Mouse (Mus musculus) cerebellum, adult 9-10 months (tissue): Measurements from ENCODE around the gene Hdac11.

ENCODE experiments used
- DNase-seq: peaks from one replicate; pipeline ENCODE4 v3.0.0; 2022

Gene Hdac11

DNA sequence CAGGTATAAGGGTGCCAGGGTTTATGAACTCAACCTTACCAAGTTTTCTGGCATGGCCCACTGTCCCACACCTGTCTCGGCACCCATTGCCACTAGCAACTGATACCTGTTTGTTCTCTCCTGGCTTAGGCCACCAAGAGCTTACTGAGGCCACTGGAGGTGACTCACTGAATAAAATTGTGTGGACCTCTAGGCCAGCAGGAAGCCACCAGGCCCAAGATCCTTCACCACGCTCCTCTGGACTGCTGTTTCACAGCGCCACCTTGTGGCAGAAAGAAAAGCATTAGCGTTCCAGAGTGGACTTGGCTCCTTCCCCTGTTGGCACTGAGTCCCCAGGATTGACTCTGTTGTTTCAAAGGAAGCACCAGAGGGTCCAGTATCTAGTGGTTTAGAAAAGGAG, 16.6 kb upstream of the Hdac11 start:
- peak; percentile 76 for DNase-seq

- no peak for DNase-seq
Measured at GRCm38 (mm10) chr6:91145056-91145455, 11.4 kb upstream of the Hdac11 start.

DNA sequence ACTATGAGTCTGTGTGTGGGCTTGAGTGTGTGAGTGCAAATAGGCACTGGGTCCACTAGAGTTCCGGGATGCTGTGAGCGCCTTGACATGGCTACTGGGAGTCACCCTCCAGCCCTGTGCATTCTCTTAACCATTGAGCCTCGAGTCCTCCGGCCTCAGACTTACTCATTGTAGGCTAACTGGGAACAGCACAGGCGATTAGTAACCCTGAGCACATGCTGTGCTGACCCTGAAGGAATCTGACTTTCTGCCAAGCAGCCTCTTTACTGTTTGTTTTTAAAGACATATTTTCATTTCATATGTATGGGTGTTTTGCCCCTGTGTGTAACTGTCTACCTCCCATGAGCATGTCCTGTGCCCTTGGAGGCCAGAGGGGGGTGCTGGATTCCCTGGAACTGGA, 10.9 kb upstream of the Hdac11 start:
- DNase-seq = no peak

- DNase-seq = no peak
Measured at GRCm38 (mm10) chr6:91146443-91147151, 9.9 kb upstream of the Hdac11 start.

- peak; percentile 88 for DNase-seq
Measured at GRCm38 (mm10) chr6:91147152-91147770, 9.2 kb upstream of the Hdac11 start.

DNA sequence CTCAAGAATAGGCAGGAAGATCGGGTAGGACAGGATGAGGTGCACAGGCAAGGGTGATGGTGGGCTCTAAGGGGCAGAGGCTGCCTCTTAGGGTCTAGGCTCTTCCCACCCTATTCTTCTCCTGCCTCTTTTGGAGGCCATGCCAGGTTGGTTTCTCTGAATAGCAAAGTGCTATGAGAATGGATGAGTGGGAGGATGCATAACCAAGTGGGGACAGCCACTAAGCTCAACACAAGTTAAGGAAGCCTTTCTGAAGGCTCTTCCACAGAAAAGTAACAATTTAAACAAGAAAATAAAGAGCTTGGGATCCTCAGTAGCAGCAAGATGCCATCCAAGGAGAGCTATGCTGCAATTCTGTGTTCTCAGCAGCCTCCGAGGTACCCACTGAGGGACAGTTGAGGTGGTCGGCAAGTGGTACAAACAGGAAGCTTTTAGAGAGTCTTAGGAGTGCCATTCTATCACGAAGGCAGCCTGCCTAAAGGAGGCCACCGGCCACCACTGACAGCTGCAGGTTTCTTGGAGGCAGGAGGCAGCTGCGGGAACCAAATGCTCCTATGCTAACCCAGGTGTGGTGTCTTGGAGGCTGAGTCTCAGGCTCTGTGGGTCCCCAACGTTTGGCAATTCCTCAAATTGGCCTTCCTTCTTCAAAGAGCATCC, 3.4 kb upstream of the Hdac11 start:
- no peak for DNase-seq

DNA sequence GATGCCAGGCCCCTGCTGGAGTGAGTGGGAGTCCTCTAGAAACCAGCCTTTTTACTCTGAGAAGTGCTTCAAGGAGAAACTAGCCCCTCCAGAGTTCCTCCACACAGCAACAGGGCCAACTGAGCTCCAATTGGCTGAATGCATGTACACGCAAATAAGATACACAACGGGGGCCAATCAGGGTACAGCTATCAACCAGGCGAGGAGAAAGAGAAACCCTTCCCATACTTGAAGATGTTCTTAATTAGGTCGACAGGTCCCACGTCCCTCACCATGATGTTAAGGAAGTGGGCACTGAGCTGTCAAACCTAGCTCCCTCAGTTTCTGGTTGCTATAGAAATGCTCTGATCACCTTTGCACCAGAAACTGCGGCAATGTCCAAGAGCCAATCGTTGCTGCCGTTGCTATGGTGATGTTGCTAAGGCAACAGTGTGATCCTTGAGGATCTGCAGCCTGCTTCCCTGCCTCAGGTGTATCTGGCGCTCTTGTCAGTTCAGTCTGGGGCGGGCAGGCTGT, 2.9 kb upstream of the Hdac11 start:
- DNase-seq = peak; percentile 74

GRCm38 (mm10) chr6:91154685-91155084, 1.8 kb upstream of the Hdac11 start:
- no peak for DNase-seq

GRCm38 (mm10) chr6:91155286-91155685, 1.2 kb upstream of the Hdac11 start:
- peak; percentile 58 for DNase-seq

DNA sequence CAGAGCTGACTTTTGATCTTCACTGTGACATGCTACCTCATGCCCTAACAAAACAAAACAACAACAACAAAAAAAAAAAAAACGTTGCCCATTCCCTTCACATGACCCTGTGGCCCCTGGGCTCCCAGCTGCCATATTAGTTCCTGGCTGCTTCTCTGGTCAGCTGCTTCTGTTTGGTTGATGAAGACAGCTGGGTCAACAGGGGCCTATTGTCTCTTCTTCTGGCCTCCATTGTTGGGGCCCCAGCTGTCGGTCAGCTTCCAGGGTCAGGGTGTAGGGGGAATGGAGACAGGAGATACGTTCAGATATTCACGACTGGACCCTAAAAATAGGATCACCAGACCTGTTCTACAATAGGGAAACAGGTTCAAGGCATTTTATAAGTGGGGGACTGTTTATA, 403 bp upstream of the Hdac11 start:
- DNase-seq = no peak

- no peak for DNase-seq
Measured at GRCm38 (mm10) chr6:91157237-91157570, 739 bp downstream of the Hdac11 start.

DNA sequence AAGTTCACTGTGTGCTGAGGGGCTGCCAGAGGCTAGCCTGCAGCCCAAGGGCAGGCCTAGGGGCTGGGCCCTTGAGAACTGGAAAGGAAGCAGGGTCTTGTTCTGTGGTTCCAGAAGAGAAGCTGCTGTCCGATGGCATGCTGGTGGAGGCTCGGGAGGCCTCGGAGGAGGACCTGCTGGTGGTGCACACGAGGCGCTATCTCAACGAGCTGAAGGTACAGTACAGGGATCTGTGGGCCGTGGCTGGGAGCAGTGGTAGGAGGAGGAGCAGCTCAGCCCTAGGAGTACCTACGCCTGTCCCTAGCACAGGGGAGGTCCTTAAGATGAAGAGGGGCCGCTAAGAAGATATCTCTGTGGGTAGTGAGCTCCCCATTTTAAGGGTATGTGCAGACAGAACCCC, 2.6 kb downstream of the Hdac11 start:
- DNase-seq = no peak

DNA sequence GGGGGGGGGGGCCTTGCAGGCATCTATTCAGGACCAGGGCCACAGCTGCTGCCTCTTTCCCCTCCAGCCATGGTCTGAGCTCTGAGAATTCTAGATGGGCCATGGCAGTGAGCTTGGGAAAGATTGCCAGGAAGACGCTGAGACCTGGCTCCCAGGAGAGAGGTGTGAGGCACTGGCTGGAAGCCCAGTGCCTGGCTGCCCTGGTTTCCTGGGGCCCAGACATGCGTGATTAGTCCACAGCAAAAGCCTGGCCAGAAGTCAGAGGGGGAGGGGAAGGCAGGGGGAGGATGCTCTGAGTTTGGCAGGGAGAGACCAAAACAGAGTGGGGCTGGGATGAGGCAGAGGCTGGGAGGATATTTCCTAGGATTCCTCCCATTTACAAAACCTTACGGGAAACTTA, 3.9 kb downstream of the Hdac11 start:
- DNase-seq = peak; percentile 97

- DNase-seq = peak; percentile 73
Measured at GRCm38 (mm10) chr6:91160976-91161375, 4.5 kb downstream of the Hdac11 start.

GRCm38 (mm10) chr6:91161506-91162235, 5.2 kb downstream of the Hdac11 start:
- DNase-seq = peak; percentile 64

DNA sequence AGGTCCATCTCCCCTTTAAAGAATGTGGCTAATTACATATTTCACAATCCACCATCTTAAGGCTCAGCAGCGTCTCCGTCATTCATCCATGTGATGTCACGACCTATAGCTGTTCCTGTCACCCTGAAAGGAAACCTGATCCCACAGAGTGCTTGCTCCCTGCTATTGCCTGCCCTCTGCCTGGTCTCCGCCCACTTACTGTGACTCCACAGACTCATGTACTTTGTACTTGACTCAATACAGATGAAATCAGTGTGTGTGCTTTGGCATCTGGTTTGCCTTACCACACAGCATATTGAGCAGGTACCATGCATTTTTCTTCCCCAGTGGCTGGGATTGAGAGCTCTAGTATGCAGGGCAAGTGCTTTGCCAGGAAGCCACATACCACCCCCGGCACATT, 5.8 kb downstream of the Hdac11 start:
- DNase-seq = no peak

DNA sequence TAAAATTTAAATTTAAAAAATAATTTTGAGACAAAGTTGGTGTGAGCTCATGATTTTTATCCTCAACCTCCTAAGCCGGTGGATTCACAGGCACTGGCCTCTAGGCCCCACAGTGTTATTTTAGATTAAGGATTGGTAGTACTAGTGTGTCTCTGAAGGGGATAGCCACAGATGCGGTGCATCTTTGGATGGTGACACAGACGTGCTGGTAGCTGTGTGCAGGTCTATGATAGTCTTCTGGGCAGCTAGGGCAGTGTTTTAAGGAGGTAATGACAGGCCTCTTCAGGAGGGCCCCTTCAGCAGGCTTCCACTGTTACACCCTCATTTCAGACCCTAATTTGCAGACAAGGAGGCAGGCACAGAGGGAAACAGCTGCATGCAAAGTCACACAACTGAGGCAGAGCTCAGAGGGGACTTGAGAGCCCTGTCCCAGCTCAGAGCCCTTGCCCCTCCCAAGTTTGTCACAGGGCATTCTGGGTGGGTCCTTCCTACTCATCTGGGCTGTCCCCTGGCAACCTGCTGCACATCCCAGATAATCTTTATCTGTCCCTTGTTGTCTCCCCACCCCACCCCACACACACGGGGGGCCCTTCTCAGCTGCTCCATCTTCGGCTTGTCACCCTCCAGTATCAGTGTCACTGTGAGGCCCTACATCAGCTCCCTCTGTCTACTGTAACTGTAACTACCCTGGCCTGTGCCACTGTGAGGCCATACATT, 6.9 kb downstream of the Hdac11 start:
- no peak for DNase-seq

- no peak for DNase-seq
Measured at GRCm38 (mm10) chr6:91164584-91164983, 8.1 kb downstream of the Hdac11 start.

DNA sequence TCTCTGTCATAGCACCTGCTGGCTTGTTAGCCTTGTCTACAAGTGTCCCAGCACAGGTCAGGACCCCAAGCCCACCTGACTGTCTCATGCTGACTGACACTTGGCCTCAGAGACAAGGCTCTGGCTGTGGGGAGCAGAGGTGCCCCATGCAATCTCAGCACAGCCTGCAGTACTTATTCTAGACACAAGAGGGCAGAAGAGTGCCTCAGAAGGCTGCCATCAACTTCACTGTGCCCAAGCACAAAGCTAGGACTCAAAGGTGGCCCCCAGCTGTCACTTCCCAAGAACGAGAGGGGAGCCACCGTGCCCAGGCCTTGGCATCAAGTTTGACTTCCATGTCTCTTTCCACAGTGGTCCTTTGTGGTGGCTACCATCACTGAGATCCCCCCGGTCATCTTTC, 8.7 kb downstream of the Hdac11 start:
- peak; percentile 88 for DNase-seq

- DNase-seq = no peak
Measured at GRCm38 (mm10) chr6:91167828-91168227, 11.4 kb downstream of the Hdac11 start.

GRCm38 (mm10) chr6:91169129-91169528, 12.7 kb downstream of the Hdac11 start:
- no peak for DNase-seq

- no peak for DNase-seq
Measured at GRCm38 (mm10) chr6:91171396-91171895, 15.0 kb downstream of the Hdac11 start.

DNA sequence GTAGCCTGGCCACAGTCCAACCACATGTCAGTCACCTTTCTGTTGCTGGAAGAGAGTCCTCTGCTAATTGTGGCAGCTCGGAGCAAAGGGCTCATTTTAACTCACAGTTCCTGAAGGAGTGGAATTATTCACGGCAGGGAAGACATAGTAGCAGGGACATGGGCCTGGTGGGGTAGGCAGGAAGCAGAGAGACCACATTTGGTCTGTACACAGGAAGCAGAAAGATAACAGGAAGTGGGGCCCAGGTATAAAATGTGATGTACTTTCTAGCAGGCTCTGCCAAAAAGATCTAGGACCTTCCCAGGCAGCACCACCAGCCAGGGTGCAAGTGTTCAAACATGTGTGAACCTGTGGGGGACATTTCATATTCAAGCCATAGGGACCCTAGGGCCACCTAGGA, 15.9 kb downstream of the Hdac11 start:
- no peak for DNase-seq
